Mouse (Mus musculus) naive thymus-derived CD4-positive, alpha-beta T cell, adult 2 months (primary cell): ENCODE results near the gene Apoa2.

Experiments
- DNase-seq: peaks from one replicate; pipeline ENCODE4 v3.0.0-alpha.2; 2011; ENCODE audit warnings: low read depth

The Apoa2 gene

GRCm38 (mm10) chr1:171224857-171225256 is at the start of gene Apoa2:
Apoa2 (plus strand) TSS chr1:171225054.
- DNase-seq: no peak

DNA sequence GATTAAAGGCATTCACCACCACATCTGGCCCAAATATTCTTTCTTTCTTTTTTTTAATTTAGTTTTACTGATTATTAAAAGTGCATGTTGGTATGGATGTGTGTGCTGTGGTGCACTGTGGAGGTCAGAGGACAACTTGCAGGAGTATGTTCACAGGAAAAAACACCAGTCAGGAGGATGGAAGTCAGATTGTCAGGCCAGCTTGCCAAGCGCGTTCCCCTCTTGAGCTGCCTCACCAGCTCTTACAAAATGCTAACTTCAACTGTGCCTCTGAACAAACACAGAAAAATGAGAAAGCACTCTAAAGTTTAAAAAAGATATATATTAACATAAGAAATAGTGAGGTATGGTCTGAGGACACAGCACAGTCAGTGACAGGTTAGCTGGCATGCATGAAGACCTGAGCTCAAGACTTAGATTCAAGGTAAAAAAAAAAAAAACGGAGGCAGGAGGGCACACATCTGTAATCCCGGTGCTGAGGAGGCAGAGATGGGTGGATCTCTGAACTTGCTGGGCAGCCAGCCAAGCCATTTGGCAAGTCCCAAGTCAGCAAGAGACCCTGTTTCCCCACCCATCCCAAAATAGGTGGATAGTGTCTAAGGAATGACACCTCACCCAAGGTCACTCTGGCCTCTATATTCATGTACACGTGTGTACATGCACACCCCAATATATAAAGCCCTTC is 45.2 kb upstream of the Apoa2 start:
- no peak for DNase-seq

- DNase-seq: no peak
Measured at GRCm38 (mm10) chr1:171183025-171183424, 41.8 kb upstream of the Apoa2 start.

DNA sequence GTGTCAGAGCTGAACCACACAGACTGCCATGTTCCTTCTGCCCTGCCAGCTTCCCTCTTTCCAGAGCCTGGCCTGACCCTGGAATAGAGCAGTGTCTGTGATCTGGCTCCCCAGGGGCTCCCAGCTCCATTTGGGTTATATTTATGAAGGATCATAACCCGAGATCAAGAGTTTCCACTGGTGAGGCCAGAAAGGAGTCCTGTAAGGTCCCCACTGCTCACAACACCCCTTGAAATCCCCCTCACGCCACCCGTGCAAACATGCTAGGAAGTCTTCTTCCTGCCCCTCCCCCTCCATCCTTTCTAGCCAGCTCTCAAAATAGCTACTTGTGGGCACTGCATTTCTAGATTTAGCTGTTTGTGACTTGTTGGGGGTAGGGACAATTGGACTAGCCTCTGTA is 41.2 kb upstream of the Apoa2 start:
- DNase-seq: no peak

- DNase-seq: peak; percentile 50
Measured at GRCm38 (mm10) chr1:171184314-171184713, 40.5 kb upstream of the Apoa2 start.

DNA sequence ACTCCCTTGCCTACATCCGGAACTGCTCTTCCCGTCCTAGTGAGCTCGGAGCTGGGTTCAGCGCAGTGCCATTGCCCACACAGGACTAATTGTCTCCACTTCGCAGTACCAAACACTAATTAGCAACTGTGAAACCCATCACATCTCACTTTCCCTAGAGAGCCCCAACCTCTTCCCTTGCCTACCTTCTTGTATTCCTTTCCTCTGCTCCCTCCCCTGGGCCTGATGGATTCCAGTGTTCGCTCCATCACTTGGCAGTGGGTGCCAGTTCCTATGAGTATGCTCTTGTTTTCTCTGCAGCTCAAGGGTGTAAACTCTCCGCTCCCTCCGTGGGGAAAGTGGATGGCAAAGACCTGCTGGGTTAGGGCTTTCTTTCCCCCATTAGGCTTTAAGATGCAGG is 39.2 kb upstream of the Apoa2 start:
- DNase-seq: no peak

DNA sequence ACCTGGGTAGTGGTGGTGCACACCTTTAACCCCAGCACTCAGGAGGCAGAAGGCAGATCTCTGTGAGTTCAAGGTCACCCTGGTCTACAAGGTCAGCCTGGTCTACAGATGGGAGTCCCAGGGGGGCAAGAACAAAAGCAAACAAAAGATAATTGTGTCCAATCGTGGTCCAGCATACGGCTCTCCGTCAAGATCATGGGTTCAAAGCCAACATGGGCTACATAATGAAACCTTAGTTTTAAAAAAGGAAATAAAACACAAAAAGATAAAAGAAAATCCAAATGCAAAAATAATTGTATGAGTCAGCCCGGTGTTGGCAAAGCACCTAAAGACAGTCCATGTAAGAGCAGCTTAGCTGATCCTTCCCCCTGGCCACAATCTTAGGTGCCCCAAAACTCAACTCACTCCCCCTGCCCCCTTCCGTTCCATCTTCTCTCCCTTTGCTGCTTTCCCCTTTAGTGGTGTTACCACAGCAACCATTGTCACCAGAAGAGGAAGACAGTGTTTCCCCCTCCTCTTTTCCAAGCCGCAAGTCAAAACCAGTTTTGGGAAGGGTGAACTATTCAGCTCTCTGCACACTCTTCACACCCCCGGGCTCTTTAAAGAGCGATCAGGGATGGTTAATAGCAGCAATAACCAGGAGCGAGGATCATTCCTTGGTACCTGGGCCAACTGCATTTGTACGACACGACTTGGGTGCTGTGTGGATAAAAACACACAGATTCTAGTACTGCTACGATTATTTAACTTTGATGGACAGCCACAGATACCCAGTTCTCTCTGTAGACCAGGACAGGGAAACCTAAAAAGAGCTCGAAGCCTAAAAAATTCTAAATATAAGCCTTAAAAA is 36.8 kb upstream of the Apoa2 start:
- no peak for DNase-seq

GRCm38 (mm10) chr1:171189046-171189445 is 35.8 kb upstream of the Apoa2 start:
- no peak for DNase-seq

GRCm38 (mm10) chr1:171189476-171190114 is 35.3 kb upstream of the Apoa2 start:
- no peak for DNase-seq

- no peak for DNase-seq
Measured at GRCm38 (mm10) chr1:171190832-171191231, 34.0 kb upstream of the Apoa2 start.

GRCm38 (mm10) chr1:171192283-171192682 is 32.6 kb upstream of the Apoa2 start:
- no peak for DNase-seq

- DNase-seq: no peak
Measured at GRCm38 (mm10) chr1:171193093-171193840, 31.6 kb upstream of the Apoa2 start.

DNA sequence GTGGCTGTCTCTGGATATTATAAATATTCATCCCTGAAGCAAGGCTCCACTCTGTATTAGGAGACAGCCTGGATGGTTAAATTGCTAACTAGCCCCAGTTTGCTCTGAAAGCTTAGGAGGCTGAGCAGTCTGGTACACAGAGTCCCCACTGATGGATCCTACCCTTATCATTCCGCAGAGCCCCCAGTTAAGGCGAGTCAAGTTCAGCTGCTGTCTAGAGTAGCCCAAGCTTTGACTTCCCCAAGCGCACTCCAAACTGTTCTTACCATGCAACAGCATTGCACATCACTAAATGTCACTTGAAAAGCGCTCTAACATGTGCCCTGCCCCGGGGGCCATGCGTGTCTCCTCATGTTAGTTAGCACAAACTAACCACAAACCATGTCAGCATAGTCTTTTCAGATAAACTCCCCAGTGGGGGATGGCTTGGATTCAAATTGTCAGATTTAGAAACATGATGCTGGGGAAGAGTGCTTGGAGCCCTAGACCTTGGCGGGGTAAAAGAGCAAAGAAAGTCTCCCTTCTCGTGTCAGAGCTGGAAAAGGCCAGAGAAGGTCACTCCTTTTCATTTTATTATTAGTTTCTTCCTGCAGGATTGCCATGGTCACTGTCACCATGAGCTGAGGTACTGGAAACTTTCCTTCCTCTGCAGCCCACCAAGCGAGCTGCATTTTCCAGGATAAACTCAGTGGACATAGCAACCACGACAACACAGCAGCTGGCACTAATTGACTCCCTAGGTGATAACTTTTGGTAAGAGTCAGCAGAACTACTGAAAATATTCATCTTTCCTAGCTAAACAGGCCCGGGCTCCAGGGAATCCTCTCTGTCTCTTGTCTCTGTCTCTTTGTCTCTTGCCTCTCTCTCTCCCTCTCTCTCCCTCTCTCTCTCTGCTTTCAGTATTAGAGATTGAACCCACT is 30.7 kb upstream of the Apoa2 start:
- no peak for DNase-seq

- no peak for DNase-seq
Measured at GRCm38 (mm10) chr1:171195046-171195822, 29.6 kb upstream of the Apoa2 start.

DNA sequence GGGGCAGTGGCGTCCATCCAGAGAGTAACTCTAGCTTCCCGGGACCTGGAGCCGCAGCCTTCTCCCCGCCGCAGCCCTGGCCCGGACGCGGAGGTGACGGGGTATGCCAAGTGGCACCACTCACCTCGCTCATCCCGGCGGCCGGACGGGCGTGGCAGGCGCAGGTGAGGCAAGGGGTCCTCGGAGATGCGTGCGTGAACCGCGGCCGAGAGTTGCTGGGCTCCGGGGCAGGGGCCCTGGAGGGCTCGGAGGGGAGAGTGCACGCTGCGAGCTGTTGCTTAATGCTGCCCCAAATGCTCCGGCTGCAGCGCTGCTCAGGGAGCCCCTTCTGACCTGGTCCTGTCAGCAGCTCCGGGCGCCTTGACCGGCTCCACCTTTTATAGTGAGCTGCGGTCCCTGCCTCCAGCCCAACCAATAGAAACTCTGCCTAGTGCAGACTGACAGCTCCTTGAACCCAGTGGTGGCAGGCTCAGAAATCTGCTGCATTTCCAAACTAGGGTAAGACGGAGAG is 28.9 kb upstream of the Apoa2 start, which contains the start of gene Pcp4l1:
Pcp4l1 (minus strand) TSS at position 382 of the 511 bp plus-strand sequence.
- DNase-seq: no peak

DNA sequence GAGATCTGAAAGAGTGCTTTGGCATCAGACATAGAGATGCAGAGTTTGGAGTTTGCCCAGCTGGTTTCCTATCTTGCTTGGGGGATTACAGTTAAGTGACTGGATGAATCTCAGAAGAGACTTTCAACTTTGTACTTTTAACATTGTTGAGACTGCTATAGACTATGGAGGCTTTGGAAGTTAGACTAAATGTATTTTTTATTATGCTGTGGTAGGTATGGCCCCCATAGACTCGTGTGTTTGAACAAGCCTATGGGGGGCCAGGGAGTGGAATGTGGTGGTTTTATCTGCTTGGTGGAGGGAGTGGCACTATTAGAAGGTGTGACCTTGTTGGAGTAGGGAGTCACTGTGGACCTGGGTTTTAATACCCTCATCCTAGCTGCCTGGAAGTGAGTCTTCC is 25.3 kb upstream of the Apoa2 start:
- no peak for DNase-seq

DNA sequence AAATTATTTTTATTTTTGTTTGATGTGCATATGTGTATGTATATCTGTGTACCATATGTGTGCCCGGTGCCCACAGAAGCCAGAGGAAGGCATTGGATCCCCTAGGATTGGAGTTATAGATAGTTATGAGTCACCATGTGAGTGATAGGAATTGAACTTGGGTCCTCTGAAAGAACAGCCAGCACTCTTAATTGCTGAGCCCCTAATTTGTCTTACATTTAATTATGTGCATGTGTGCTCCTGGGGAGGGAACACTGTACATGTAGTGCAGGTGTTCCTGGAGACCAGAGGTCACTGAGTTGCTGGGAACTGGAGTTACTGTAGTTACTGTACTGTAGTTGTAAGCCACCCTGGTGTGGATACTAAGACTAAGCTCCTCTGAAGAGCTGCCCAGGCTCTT is 24.1 kb upstream of the Apoa2 start:
- DNase-seq: no peak

DNA sequence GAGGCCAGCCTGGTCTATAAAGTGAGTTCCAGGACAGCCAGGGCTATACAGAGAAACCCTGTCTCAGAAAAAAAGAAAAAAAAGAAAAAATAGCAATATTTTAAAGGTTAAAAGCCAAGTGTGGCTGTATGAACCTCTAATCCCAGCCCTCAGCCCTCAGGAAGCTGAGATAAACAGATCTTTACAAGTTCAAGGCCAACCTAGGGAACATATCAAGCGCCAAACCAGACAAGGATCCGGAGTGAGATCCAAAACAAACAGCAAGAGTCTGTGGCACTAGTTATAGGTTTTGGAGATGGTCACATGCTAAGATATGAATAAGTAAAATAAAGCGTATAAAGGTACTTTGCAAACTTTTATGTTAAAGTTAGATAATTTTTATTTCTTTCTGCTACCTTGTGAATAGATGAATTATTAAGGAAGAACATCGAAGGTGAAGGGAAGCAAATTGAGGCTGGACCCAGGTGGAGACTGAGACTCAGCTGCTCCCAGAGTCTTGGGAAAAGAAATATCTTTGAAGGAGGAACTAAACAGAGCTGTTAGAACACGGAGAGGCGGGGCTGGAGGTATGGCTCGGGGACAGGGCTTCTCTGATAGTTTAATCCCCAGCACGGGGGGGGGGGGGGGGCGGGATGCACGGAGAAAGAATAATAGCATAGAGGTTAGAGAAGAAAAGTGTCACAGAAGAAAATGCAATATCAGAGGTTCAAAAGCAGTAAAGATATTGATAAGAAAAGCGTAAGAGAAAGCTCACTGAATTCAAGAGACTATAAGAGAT is 21.2 kb upstream of the Apoa2 start:
- DNase-seq: no peak

GRCm38 (mm10) chr1:171204249-171204644 is 20.6 kb upstream of the Apoa2 start:
- DNase-seq: no peak
